Mouse (Mus musculus) stomach, embryonic 14.5 days (tissue): ENCODE measurements around the gene Myh3. TPM values are rescaled to one million over a fixed set of nuclear protein-coding genes. Genes with fewer than 3 reads are reported as not detected.

Experiments used
- ATAC-seq: fragments of 200-750 bp; cut with Nextera tagmentation; 2 replicates; pipeline ENCODE4 v1.8.0; 2017; ENCODE audit warnings: low read depth, moderate TSS enrichment; ENCODE audit not compliant: insufficient number of reproducible peaks, insufficient read depth, low FRiP score
- H3K27ac ChIP-seq: fragments of 300-500 bp; sonication (generic); 2 replicates; pipeline ENCODE4 v1.5.1; 2014; ENCODE audit warnings: mild to moderate bottlenecking, low read length, moderate library complexity, mixed read lengths
- H3K27me3 ChIP-seq: fragments of 300-500 bp; sonication (generic); 2 replicates; pipeline ENCODE4 v1.6.1; 2014; ENCODE audit warnings: low read length, control low read depth, mixed read lengths; ENCODE audit not compliant: control insufficient read depth, insufficient read depth
- H3K36me3 ChIP-seq: fragments of 300-500 bp; sonication (generic); 2 replicates; pipeline ENCODE4 v1.6.1; 2014; ENCODE audit warnings: mild to moderate bottlenecking, control low read depth, low read length, moderate library complexity, mixed read lengths; ENCODE audit not compliant: control insufficient read depth, insufficient read depth
- H3K4me1 ChIP-seq: fragments of 300-500 bp; sonication (generic); 2 replicates; pipeline ENCODE4 v1.6.1; 2014; ENCODE audit warnings: low read length, control low read depth, mixed read lengths; ENCODE audit not compliant: control insufficient read depth, insufficient read depth
- H3K4me2 ChIP-seq: fragments of 300-500 bp; sonication (generic); replicated peaks from 2 replicates; pipeline ENCODE4 v1.6.1; 2014; ENCODE audit warnings: low read depth, low read length, control low read depth
- H3K4me3 ChIP-seq: fragments of 300-500 bp; sonication (generic); 2 replicates; pipeline ENCODE4 v1.5.1; 2014; ENCODE audit warnings: low read depth, low read length, control low read depth
- H3K9ac ChIP-seq: fragments of 300-500 bp; sonication (generic); replicated peaks from 2 replicates; pipeline ENCODE4 v1.6.1; 2014; ENCODE audit warnings: low read depth, mild to moderate bottlenecking, control low read depth, low read length, moderate library complexity, mixed read lengths
- H3K9me3 ChIP-seq: fragments of 300-500 bp; sonication (generic); 2 replicates; pipeline ENCODE4 v1.6.1; 2016; ENCODE audit warnings: low read depth, low read length, control low read depth; ENCODE audit not compliant: control insufficient read depth
- WGBS: fragments of 180-500 bp; shearing (Covaris S2); extraction: QIAGEN DNeasy Blood & Tissue Kit; methylation state at CpG from one replicate; pipeline ENCODE4 v1.1.7; 2014; 5-methylcytosine and 5-hydroxymethylcytosine counted together
- polyA plus RNA-seq: library from polyadenylated mRNA; unstranded; fragments of >200 nt; fragmentation: Nextera tagmentation; extraction: Ambion mirVana; gene quantifications from 2 replicates; pipeline ENCODE4 v1.2.1, GENCODE M21; 2014

Myh3 gene
- polyA plus RNA-seq, 1 experiment from 2014 or later: 0.20 TPM

- 91% methylated on average over 2 of the region's 2 CpGs for WGBS
- H3K36me3 ChIP-seq: peaks cover 65% of the 10 kb centered on the region
Observed at GRCm38 (mm10) chr11:67061311-67061710, 16.8 kb upstream of the Myh3 start.

GRCm38 (mm10) chr11:67062726-67063125 lies 15.4 kb upstream of the Myh3 start:
- peaks cover 52% of the 10 kb centered on the region for H3K36me3 ChIP-seq
- no peak overlapping the region for H3K27ac ChIP-seq
- 88% methylated on average over 3 of the region's 3 CpGs for WGBS
- H3K9me3 ChIP-seq: no peaks in the 10 kb centered on the region
- H3K4me1 ChIP-seq: no peaks in the 10 kb centered on the region
- H3K27me3 ChIP-seq: no peaks in the 10 kb centered on the region
- no peak overlapping the region for H3K4me3 ChIP-seq
- no peak overlapping the region for H3K4me2 ChIP-seq
- no peak overlapping the region for H3K9ac ChIP-seq
- ATAC-seq: no peak

More at GRCm38 (mm10) chr11:67061311-67061710, 16.8 kb upstream of the Myh3 start:
- Histone ChIP-seq H3K9ac (no peak overlapping the region), H3K4me3 (no peak overlapping the region), H3K4me1 (no peaks in the 10 kb centered on the region), H3K4me2 (no peak overlapping the region), H3K27ac (no peak overlapping the region), H3K27me3 (no peaks in the 10 kb centered on the region), H3K9me3 (no peaks in the 10 kb centered on the region)
- no peak for ATAC-seq

GRCm38 (mm10) chr11:67067741-67068140 lies 10.4 kb upstream of the Myh3 start:
- Histone ChIP-seq H3K27ac (no peak overlapping the region), H3K4me2 (no peak overlapping the region), H3K9me3 (no peaks in the 10 kb centered on the region), H3K9ac (no peak overlapping the region), H3K4me1 (no peaks in the 10 kb centered on the region), H3K36me3 (peaks cover 21% of the 10 kb centered on the region), H3K27me3 (no peaks in the 10 kb centered on the region), H3K4me3 (no peak overlapping the region)
- ATAC-seq: no peak
- whole genome bisulfite sequencing: 72% methylated on average over 3 of the region's 3 CpGs

- Histone ChIP-seq H3K4me1 (no peaks in the 10 kb centered on the region), H3K36me3 (no peaks in the 10 kb centered on the region), H3K4me3 (no peak overlapping the region), H3K9me3 (no peaks in the 10 kb centered on the region), H3K9ac (no peak overlapping the region), H3K27ac (no peak overlapping the region), H3K4me2 (no peak overlapping the region), H3K27me3 (no peaks in the 10 kb centered on the region)
- 77% methylated on average over 15 of the region's 15 CpGs for WGBS
- no peak for ATAC-seq
Observed at GRCm38 (mm10) chr11:67072615-67073130, 5.4 kb upstream of the Myh3 start.

GRCm38 (mm10) chr11:67075036-67075435 lies 3.1 kb upstream of the Myh3 start:
- Histone ChIP-seq H3K4me1 (no peaks in the 10 kb centered on the region), H3K27ac (no peak overlapping the region; the same call in 1 of the 2 replicates)

GRCm38 (mm10) chr11:67076781-67077180 lies 1.3 kb upstream of the Myh3 start:
- Histone ChIP-seq H3K9me3 (no peaks in the 10 kb centered on the region), H3K4me1 (0 out of 2 replicates have a peak, but pooled peaks cover 3% of the 10 kb centered on the region), H3K27ac (no peak overlapping the region), H3K9ac (no peak overlapping the region), H3K36me3 (no peaks in the 10 kb centered on the region), H3K4me2 (no peak overlapping the region), H3K4me3 (no peak overlapping the region), H3K27me3 (no peaks in the 10 kb centered on the region)
- 82% methylated on average over 5 of the region's 5 CpGs for WGBS
- ATAC-seq: no peak

More at GRCm38 (mm10) chr11:67075036-67075435, 3.1 kb upstream of the Myh3 start:
- H3K27me3 ChIP-seq: no peaks in the 10 kb centered on the region
- H3K9me3 ChIP-seq: no peaks in the 10 kb centered on the region
- no peak overlapping the region for H3K9ac ChIP-seq
- no peak for ATAC-seq
- 29% methylated on average over 3 of the region's 3 CpGs for WGBS
- H3K36me3 ChIP-seq: no peaks in the 10 kb centered on the region
- no peak overlapping the region for H3K4me3 ChIP-seq
- no peak overlapping the region for H3K4me2 ChIP-seq

- no peaks in the 10 kb centered on the region for H3K9me3 ChIP-seq
- H3K4me1 ChIP-seq: 0 out of 2 replicates have a peak, but pooled peaks cover 3% of the 10 kb centered on the region
- WGBS: 64% methylated on average over 3 of the region's 3 CpGs
- no peak for ATAC-seq
- no peak overlapping the region for H3K4me2 ChIP-seq
- no peaks in the 10 kb centered on the region for H3K27me3 ChIP-seq
- H3K27ac ChIP-seq: no peak overlapping the region
- no peak overlapping the region for H3K9ac ChIP-seq
- H3K36me3 ChIP-seq: no peaks in the 10 kb centered on the region
- no peak overlapping the region for H3K4me3 ChIP-seq
Observed at GRCm38 (mm10) chr11:67077435-67077834, 665 bp upstream of the Myh3 start.

- 90% methylated on average over 6 of the region's 6 CpGs for WGBS
- H3K36me3 ChIP-seq: no peaks in the 10 kb centered on the region
- H3K4me2 ChIP-seq: no peak overlapping the region
- no peaks in the 10 kb centered on the region for H3K9me3 ChIP-seq
- H3K27ac ChIP-seq: no peak overlapping the region
- no peak overlapping the region for H3K4me3 ChIP-seq
- no peak overlapping the region for H3K9ac ChIP-seq
- H3K4me1 ChIP-seq: 0 out of 2 replicates have a peak, but pooled peaks cover 3% of the 10 kb centered on the region
- ATAC-seq: no peak
- H3K27me3 ChIP-seq: 0 out of 2 replicates have a peak, but pooled peaks cover 2% of the 10 kb centered on the region
Observed at GRCm38 (mm10) chr11:67078888-67079287, 788 bp downstream of the Myh3 start.

- no peak for ATAC-seq
- 63% methylated on average over 11 of the region's 11 CpGs for WGBS
- Histone ChIP-seq H3K36me3 (no peaks in the 10 kb centered on the region), H3K4me2 (no peak overlapping the region), H3K4me3 (no peak overlapping the region), H3K4me1 (0 out of 2 replicates have a peak, but pooled peaks cover 3% of the 10 kb centered on the region), H3K27ac (no peak overlapping the region), H3K9me3 (no peaks in the 10 kb centered on the region), H3K27me3 (0 out of 2 replicates have a peak, but pooled peaks cover 2% of the 10 kb centered on the region), H3K9ac (no peak overlapping the region)
Observed at GRCm38 (mm10) chr11:67079740-67080139, 1.6 kb downstream of the Myh3 start.
